Mouse (Mus musculus): ENCODE data around the gene Hmgn3.

- TF ChIP-seq CTCF (IDR thresholded peaks at IDR 0.05 in 2 of 3, conservative IDR thresholded peaks at IDR 0.05 in 1 of 3; ENCODE audit: control insufficient read depth in 1 of 3, insufficient read depth in 1 of 3, low read depth in 2 of 3, low read length in 3 of 3, poor library complexity in 1 of 3, severe bottlenecking in 1 of 3): no peak
- no peak for TF ChIP-seq KAT2A (conservative IDR thresholded peaks at IDR 0.05; ENCODE audit: low read depth, low read length)
- TF ChIP-seq POLR2A (IDR thresholded peaks at IDR 0.05; ENCODE audit: control insufficient read depth in 1 of 2, insufficient read depth in 1 of 2, low read depth in 1 of 2, low read length in 2 of 2, poor library complexity in 1 of 2): no peak
- TF ChIP-seq ZC3H11A (IDR thresholded peaks at IDR 0.05; ENCODE audit: low read depth, low read length): no peak
These were observed 18.6 kb downstream of the Hmgn3 start for GRCm38 (mm10) chr9:83127840-83128239.

All from MEL (cell line).